Mouse (Mus musculus): Measurements from ENCODE around the gene 0610030E20Rik.

The 0610030E20Rik gene

GRCm38 (mm10) chr6:72369557-72369956 lies 22.4 kb downstream of the 0610030E20Rik start:
- DNase-seq (ENCODE audit: low read depth, low spot score): no peak

- no peak for DNase-seq (ENCODE audit: low read depth, low spot score)
Measured at GRCm38 (mm10) chr6:72370091-72370490, 23.0 kb downstream of the 0610030E20Rik start.

- DNase-seq (ENCODE audit: low read depth, low spot score): no peak
Measured at GRCm38 (mm10) chr6:72371147-72371546, 24.0 kb downstream of the 0610030E20Rik start.

GRCm38 (mm10) chr6:72371571-72371970 lies 24.5 kb downstream of the 0610030E20Rik start:
- no peak for DNase-seq (ENCODE audit: low read depth, low spot score)

- DNase-seq (ENCODE audit: low read depth, low spot score): no peak
Measured at GRCm38 (mm10) chr6:72373184-72373583, 26.1 kb downstream of the 0610030E20Rik start.

GRCm38 (mm10) chr6:72374206-72374605 lies 27.1 kb downstream of the 0610030E20Rik start:
- no peak for DNase-seq (ENCODE audit: low read depth, low spot score)

GRCm38 (mm10) chr6:72374820-72375563 lies 27.9 kb downstream of the 0610030E20Rik start:
- DNase-seq (ENCODE audit: low read depth, low spot score): no peak

- DNase-seq (ENCODE audit: low read depth, low spot score): no peak
Measured at GRCm38 (mm10) chr6:72378510-72379234, 31.6 kb downstream of the 0610030E20Rik start.

GRCm38 (mm10) chr6:72379377-72380130 lies 32.4 kb downstream of the 0610030E20Rik start:
- no peak for DNase-seq (ENCODE audit: low read depth, low spot score)

- no peak for DNase-seq (ENCODE audit: low read depth, low spot score)
Measured at GRCm38 (mm10) chr6:72380131-72380770, 33.1 kb downstream of the 0610030E20Rik start, which contains the start of gene Vamp5. Gene Vamp5, minus strand, starts transcription at chr6:72380468.

- no peak for DNase-seq (ENCODE audit: low read depth, low spot score)
Measured at GRCm38 (mm10) chr6:72382494-72382893, 35.4 kb downstream of the 0610030E20Rik start.

- DNase-seq (ENCODE audit: low read depth, low spot score): no peak
Measured at GRCm38 (mm10) chr6:72383142-72383820, 36.2 kb downstream of the 0610030E20Rik start.

- no peak for DNase-seq (ENCODE audit: low read depth, low spot score)
Measured at GRCm38 (mm10) chr6:72383952-72384351, 36.8 kb downstream of the 0610030E20Rik start.

- DNase-seq (ENCODE audit: low read depth, low spot score): no peak
Measured at GRCm38 (mm10) chr6:72385258-72385657, 38.1 kb downstream of the 0610030E20Rik start.

GRCm38 (mm10) chr6:72386561-72386960 lies 39.4 kb downstream of the 0610030E20Rik start:
- DNase-seq (ENCODE audit: low read depth, low spot score): no peak

GRCm38 (mm10) chr6:72387816-72388215 lies 40.7 kb downstream of the 0610030E20Rik start:
- DNase-seq (ENCODE audit: low read depth, low spot score): no peak

GRCm38 (mm10) chr6:72388266-72388665 lies 41.1 kb downstream of the 0610030E20Rik start:
- DNase-seq (ENCODE audit: low read depth, low spot score): no peak

- no peak for DNase-seq (ENCODE audit: low read depth, low spot score)
Measured at GRCm38 (mm10) chr6:72388791-72389329, 41.7 kb downstream of the 0610030E20Rik start.

GRCm38 (mm10) chr6:72389471-72389940 lies 42.4 kb downstream of the 0610030E20Rik start:
- DNase-seq (ENCODE audit: low read depth, low spot score): no peak

- peak; percentile 45 for DNase-seq (ENCODE audit: low read depth, low spot score)
Measured at GRCm38 (mm10) chr6:72389941-72390771, 43.0 kb downstream of the 0610030E20Rik start, which contains the start of gene Vamp8. Gene Vamp8, minus strand, starts transcription at chr6:72390703.

Data from retina, adult 2 months (tissue).